Mouse (Mus musculus): ENCODE results near the gene Hist1h2ai. TPM values are rescaled to one million over a fixed set of nuclear protein-coding genes. Genes with fewer than 3 reads are reported as not detected.
"Not testable (repeated sequence)": the region's sequence is repeated elsewhere in the genome, so short reads cannot be mapped to it uniquely, and the experiment has no call there.

The Hist1h2ai gene
- polyA plus RNA-seq, 1 experiment from 2014 or later: 29.5 TPM

DNA sequence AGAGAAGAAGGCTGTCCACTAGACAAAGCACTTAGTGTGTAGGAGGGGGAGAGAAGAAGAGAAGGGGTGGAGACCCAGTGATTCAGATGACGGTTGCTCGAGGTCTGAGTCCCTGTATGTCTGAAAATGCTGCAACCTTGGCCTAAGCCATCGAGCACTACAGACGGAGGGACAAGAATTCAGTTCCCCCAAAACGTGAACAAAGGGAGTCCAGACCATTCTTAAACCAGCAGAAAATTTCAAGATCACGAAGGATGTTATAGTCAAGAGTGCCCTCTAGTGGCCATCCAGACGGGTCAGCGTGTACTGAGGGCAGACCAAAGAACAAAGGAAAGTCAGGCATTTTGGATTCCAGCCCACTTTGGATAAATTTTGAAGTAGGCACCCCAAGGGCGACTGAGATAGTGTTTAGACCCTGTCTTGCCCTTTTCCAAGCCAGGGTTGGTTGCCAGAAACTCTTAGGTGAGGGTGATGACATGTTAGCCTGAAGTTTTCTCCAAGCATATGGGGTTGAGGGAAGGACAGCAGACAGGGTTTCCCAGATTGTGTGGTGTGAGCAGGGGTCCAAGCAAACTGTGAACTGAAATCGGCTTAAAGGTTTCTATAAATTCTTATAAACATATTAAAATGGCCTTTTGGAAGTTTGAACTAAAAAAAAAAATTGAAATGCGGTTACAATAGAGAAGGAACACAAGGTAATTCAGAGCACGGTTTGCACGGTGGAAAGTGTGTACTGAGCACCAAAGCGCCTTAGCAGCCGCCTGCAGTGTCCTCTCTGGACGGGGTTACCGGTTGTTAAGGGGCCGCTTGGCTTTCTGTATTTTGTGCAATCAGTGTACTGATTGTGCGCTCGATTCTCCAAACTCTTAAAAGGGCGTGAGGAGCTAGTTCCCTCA, 18.0 kb downstream of the Hist1h2ai start:
- H3K4me2 ChIP-seq (replicated peaks): peak overlapping the region; percentile 62
- H3K4me3 ChIP-seq: peak overlapping the region; percentile 42
- no peaks in the 10 kb centered on the region for H3K36me3 ChIP-seq
- under 1% methylated on average over 21 of the region's 21 CpGs for WGBS
- H3K27ac ChIP-seq: peak overlapping the region; percentile 98
- peak; percentile 84 for ATAC-seq (ENCODE audit: low FRiP score)
- H3K9ac ChIP-seq: peak overlapping the region; percentile 62
- peaks cover 10% of the 10 kb centered on the region for H3K4me1 ChIP-seq
- no peaks in the 10 kb centered on the region for H3K9me3 ChIP-seq (replicated peaks)
- no peaks in the 10 kb centered on the region for H3K27me3 ChIP-seq

DNA sequence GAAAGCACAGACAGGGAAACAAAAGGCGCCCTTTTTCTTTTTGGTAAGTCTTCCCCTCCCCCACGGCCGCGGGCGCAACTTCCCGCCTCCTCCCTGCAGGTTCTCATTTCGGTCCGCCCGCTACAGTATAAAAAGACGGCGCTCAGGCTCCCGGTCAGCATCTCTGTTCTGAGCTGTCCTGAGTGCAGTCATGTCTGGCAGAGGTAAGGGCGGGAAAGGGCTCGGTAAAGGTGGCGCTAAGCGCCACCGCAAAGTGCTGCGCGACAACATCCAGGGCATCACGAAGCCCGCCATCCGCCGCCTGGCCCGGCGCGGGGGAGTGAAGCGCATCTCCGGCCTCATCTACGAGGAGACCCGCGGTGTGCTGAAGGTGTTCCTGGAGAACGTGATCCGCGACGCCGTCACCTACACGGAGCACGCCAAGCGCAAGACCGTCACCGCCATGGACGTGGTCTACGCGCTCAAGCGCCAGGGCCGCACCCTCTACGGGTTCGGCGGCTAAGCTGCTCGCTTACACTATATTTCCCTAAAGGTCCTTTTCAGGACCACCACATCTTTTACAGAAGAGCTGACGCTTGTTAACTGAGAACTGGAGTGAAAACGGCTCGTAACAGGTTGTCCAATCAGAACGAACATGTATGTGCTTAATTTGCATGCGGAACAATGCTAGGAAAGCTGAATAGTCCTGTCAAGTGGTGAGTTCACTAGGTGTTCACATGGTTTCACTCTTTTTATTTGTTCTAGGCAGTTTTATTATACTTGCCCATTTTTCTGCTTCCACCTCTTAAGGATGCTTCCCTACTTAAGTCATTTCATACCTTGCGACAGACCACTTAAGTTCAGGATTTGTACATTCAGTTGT, 18.9 kb downstream of the Hist1h2ai start, which contains the start of gene Hist1h4j:
Gene Hist1h4j, plus strand, starts transcription at position 159 of the 862 bp plus-strand sequence.
- not testable (repeated sequence) for H3K27me3 ChIP-seq; H3K9me3 ChIP-seq (replicated peaks); H3K4me1 ChIP-seq; H3K36me3 ChIP-seq
- WGBS: under 1% methylated on average over 49 of the region's 56 CpGs
- H3K9ac ChIP-seq: peak within 1 kb of the TSS; percentile 62
- ATAC-seq (ENCODE audit: low FRiP score): peak; percentile 93
- H3K27ac ChIP-seq: peak within 1 kb of the TSS; percentile 98
- peak within 1 kb of the TSS; percentile 62 for H3K4me2 ChIP-seq (replicated peaks)
- peak within 1 kb of the TSS; percentile 42 for H3K4me3 ChIP-seq

DNA sequence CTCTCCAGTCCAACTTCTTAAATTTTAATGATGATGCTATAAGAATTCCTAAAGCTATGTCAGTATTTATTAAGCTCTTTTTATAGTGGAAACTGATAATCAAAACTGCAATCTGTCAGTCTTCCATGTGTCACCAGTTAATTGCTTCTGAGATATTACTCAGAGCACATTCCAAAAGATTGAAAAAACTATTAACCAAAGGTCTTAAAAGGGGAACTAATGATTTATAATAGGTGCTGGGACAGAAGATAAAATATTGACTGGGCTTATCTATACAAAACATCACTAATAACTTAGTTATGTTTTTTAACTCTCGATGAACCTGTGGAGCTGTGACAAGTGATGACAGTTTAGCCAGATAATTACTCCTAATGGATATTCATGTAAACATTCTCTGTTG, 28.8 kb downstream of the Hist1h2ai start:
- no peaks in the 10 kb centered on the region for H3K27me3 ChIP-seq
- WGBS: 98% methylated on average over 1 of the region's 1 CpGs
- H3K27ac ChIP-seq: no peak overlapping the region
- H3K9ac ChIP-seq: no peak overlapping the region
- peaks cover 17% of the 10 kb centered on the region for H3K4me1 ChIP-seq
- no peak overlapping the region for H3K4me2 ChIP-seq (replicated peaks)
- ATAC-seq (ENCODE audit: low FRiP score): no peak
- H3K4me3 ChIP-seq: no peak overlapping the region
- H3K36me3 ChIP-seq: no peaks in the 10 kb centered on the region
- no peaks in the 10 kb centered on the region for H3K9me3 ChIP-seq (replicated peaks)

DNA sequence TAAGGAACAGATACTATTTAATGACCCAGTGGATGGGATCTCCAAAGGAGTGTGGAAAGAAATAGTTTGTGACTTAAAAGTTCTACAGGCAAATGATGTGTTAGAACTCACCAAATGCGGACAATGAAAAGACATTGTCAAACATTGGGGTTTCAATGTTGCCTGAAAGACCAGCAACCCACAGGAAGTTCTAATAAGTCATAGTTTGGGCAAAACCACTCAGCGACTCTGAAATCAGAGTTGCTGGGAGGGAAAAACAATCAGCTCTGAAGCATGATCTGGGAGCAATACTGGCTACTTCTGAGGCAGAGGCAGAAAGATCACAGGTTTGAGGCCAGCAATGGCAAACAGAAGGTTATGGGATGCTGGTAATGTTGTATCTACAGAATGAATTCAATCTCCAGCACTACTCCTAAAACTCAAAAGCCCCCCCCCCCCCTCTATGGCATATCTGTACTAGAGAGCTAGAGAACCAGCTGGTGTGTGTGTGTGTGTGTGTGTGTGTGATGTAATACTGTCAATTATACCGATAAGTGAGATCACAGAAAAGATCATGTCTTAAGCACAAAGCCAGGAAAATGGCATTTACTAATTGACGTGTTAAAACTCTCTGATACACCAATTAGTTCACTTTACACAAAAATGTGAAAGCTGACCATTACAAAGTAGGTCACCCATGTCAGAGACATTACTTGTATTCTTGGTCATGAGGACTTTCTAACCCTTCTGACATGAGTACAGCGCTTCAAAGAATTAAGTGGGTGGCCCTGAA, 33.4 kb downstream of the Hist1h2ai start:
- Histone ChIP-seq H3K4me1 (peaks cover 30% of the 10 kb centered on the region), H3K4me2 (replicated peaks) (peak overlapping the region; percentile 87), H3K27ac (peak overlapping the region; percentile 93), H3K9me3 (replicated peaks) (no peaks in the 10 kb centered on the region), H3K9ac (peak overlapping the region; percentile 67), H3K27me3 (no peaks in the 10 kb centered on the region), H3K36me3 (no peaks in the 10 kb centered on the region), H3K4me3 (peak overlapping the region; percentile 51)
- no peak for ATAC-seq (ENCODE audit: low FRiP score)
- 7% methylated on average over 5 of the region's 5 CpGs for WGBS

DNA sequence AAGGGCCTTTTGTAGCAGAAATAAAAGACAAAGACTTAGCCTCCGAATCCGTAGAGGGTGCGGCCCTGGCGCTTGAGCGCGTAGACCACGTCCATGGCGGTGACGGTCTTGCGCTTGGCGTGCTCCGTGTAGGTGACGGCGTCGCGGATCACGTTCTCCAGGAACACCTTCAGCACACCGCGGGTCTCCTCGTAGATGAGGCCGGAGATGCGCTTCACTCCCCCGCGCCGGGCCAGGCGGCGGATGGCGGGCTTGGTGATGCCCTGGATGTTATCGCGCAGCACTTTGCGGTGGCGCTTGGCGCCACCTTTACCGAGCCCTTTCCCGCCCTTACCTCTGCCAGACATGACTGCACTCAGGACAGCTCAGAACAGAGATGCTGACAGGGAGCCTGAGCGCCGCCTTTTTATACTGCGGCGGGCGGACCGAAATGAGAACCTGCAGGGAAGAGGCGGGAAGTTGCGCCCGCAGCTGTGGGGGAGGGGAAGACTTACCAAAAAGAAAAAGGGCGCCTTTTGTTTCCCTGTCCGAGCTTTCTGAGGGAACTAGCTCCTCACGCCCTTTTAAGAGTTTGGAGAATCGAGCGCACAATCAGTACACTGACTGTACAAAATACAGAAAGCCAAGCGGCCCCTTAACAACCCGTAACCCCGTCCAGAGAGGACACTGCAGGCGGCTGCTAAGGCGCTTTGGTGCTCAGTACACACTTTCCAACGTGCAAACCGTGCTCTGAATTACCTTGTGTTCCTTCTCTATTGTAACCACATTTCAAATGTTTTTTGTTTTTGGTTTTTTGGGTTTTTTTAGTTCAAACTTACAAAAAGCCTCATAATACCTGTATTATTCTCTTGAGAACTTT, 34.2 kb downstream of the Hist1h2ai start, which contains the start of gene Hist1h4k:
Gene Hist1h4k, minus strand, starts transcription at position 347 of the 859 bp plus-strand sequence.
- H3K27me3 ChIP-seq; H3K36me3 ChIP-seq; H3K9me3 ChIP-seq (replicated peaks): not testable (repeated sequence)
- peak; percentile 90 for ATAC-seq (ENCODE audit: low FRiP score)
- Histone ChIP-seq H3K9ac (peak within 1 kb of the TSS; percentile 67), H3K4me1 (peaks cover 34% of the 10 kb centered on the region), H3K27ac (peak within 1 kb of the TSS; percentile 93), H3K4me2 (replicated peaks) (peak within 1 kb of the TSS; percentile 87), H3K4me3 (peak within 1 kb of the TSS; percentile 51)
- WGBS: under 1% methylated on average over 52 of the region's 56 CpGs

DNA sequence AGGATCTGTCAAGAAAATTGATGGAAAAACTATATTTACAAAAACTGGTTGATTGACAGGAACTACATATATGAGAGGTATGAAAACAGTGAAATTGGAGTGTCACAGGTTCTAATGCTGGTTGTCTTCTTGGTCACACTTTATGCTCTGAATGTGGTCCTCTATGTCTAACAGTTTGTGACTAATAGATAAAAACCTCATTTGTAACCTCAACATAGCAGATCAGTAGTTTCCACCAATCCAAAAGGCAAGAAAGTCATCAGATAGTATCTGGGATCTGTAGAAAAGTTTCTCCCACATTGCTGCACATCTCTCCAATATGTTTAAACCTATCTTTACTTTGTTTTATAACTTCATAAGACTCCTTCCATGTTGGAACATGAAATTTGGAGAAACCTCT, 35.2 kb downstream of the Hist1h2ai start:
- Histone ChIP-seq H3K9me3 (replicated peaks) (no peaks in the 10 kb centered on the region), H3K36me3 (no peaks in the 10 kb centered on the region), H3K27me3 (no peaks in the 10 kb centered on the region), H3K4me3 (no peak overlapping the region), H3K4me2 (replicated peaks) (no peak overlapping the region), H3K4me1 (peaks cover 34% of the 10 kb centered on the region), H3K9ac (no peak overlapping the region), H3K27ac (0 out of 2 replicates have a peak overlapping the region, but pooled peaks have one; percentile 23)
- no peak for ATAC-seq (ENCODE audit: low FRiP score)

DNA sequence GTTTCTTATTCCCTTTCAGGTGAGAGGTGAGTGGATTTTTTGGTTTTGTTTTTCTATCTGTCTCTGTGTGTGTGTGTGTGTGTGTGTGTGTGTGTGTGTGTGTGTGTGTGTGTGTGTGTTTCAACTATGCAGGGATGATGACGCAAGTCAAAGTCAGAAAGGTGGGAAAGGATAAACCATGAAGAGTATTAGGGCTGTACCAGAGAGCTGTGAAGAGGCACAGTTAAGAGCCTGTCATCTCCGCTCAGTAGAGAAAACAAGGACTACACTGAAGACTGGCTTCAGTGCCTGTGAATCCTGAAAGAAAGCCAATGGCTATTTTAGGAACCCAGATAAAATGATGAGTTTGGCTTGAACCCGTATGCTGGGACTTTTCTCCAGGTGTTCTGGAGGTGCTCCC, 35.6 kb downstream of the Hist1h2ai start:
- Histone ChIP-seq H3K9me3 (replicated peaks) (no peaks in the 10 kb centered on the region), H3K4me3 (no peak overlapping the region), H3K9ac (no peak overlapping the region), H3K27me3 (no peaks in the 10 kb centered on the region), H3K4me1 (peaks cover 34% of the 10 kb centered on the region), H3K36me3 (no peaks in the 10 kb centered on the region), H3K4me2 (replicated peaks) (peak overlapping the region; percentile 71; the same call in 1 of the 2 replicates), H3K27ac (no peak overlapping the region)
- no peak for ATAC-seq (ENCODE audit: low FRiP score)
- WGBS: 76% methylated on average over 3 of the region's 3 CpGs

DNA sequence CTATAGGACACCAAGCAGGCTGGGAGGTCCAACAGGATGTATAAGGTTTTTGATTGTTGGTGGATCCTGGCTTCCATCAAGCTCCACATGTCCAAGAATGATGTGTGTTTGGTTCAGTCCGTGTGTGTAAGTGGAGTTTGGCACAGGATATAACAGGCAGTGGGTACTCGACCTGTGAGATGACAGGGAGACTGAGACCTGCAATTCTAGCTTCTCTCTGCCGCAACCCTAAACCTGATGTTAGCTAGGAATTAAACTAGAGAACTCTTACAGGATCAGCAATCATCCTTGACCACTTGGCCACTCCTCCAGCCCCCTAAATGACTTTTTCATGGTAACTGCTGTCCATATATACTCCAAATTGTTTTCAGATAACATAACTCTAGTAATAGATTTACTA, 36.1 kb downstream of the Hist1h2ai start:
- no peak overlapping the region for H3K4me3 ChIP-seq
- peak overlapping the region; percentile 40; the same call in 1 of the 2 replicates for H3K27ac ChIP-seq
- H3K9me3 ChIP-seq (replicated peaks): no peaks in the 10 kb centered on the region
- no peak for ATAC-seq (ENCODE audit: low FRiP score)
- H3K4me2 ChIP-seq (replicated peaks): peak overlapping the region; percentile 71
- H3K36me3 ChIP-seq: no peaks in the 10 kb centered on the region
- 44% methylated on average over 3 of the region's 3 CpGs for WGBS
- no peaks in the 10 kb centered on the region for H3K27me3 ChIP-seq
- H3K9ac ChIP-seq: no peak overlapping the region
- H3K4me1 ChIP-seq: peaks cover 30% of the 10 kb centered on the region

DNA sequence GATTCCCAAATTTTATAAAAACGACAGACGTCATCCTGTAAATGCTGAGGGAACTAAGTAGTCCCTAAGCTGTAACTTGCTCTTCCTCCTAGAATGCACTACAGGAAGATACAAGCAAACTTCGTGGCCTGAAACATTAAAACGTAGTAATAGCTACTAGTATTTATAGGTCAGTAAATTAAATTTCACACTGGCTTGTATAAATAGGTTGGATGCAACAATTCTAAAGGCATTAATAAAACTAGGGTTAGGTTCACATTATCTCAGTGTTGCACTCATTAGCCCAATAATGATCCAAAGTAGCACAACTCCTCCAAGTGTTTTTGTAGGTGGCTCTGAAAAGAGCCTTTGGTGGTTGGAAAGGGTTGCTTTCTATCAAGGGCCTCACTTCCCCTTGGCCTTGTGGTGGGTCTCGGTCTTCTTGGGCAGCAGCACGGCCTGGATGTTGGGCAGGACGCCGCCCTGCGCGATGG, 36.9 kb downstream of the Hist1h2ai start:
- H3K27ac ChIP-seq: peak overlapping the region; percentile 93
- H3K9ac ChIP-seq: peak overlapping the region; percentile 61
- H3K9me3 ChIP-seq (replicated peaks): no peaks in the 10 kb centered on the region
- H3K36me3 ChIP-seq: no peaks in the 10 kb centered on the region
- peaks cover 27% of the 10 kb centered on the region for H3K4me1 ChIP-seq
- no peaks in the 10 kb centered on the region for H3K27me3 ChIP-seq
- peak overlapping the region; percentile 44 for H3K4me3 ChIP-seq
- 2% methylated on average over 10 of the region's 10 CpGs for WGBS
- ATAC-seq (ENCODE audit: low FRiP score): no peak
- peak overlapping the region; percentile 71 for H3K4me2 ChIP-seq (replicated peaks)

DNA sequence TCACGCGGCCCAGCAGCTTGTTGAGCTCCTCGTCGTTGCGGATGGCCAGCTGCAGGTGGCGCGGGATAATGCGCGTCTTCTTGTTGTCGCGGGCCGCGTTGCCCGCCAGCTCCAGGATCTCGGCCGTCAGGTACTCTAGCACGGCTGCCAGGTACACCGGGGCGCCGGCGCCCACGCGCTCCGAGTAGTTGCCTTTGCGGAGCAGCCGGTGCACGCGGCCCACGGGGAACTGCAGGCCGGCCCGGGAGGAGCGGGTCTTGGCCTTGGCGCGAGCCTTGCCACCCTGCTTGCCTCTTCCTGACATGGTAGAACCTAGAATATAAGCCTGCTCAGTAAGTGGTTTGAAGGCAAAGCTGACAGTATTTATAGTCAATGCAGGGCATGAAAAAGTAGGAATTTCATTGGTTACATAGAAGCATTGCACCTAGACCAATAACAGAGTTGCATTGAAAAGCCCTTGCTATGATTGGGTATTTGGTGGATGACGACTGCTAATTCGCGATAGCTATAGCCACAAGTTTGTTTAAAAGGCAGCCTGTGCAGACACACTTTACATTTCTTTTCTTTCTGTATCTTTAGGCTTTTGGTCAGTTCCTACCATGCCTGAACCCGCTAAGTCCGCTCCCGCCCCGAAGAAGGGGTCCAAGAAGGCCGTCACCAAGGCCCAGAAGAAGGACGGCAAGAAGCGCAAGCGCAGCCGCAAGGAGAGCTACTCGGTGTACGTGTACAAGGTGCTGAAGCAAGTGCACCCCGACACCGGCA, 37.5 kb downstream of the Hist1h2ai start, which contains the start of the genes Hist1h2ak and Hist1h2bn:
Gene Hist1h2ak, minus strand, starts transcription at position 304 of the 762 bp plus-strand sequence.
Gene Hist1h2bn, plus strand, starts transcription at position 600 of the 762 bp plus-strand sequence.
- peak; percentile 94 for ATAC-seq (ENCODE audit: low FRiP score)
- peak within 1 kb of the TSS; percentile 71 for H3K4me2 ChIP-seq (replicated peaks)
- not testable (repeated sequence) for H3K27me3 ChIP-seq; H3K36me3 ChIP-seq; H3K9me3 ChIP-seq (replicated peaks)
- peak within 1 kb of the TSS; percentile 93 for H3K27ac ChIP-seq
- peak within 1 kb of the TSS; percentile 44 for H3K4me3 ChIP-seq
- peak within 1 kb of the TSS; percentile 68 for H3K9ac ChIP-seq
- H3K4me1 ChIP-seq: peaks cover 24% of the 10 kb centered on the region
- under 1% methylated on average over 48 of the region's 50 CpGs for WGBS
